Mouse (Mus musculus): ENCODE measurements around the gene Sgta.

- TF ChIP-seq POLR2A (IDR thresholded peaks at IDR 0.05; ENCODE audit: low read depth, low read length), result peak; percentile 34; the same call in 1 of the 2 replicates
- TF ChIP-seq CTCF (IDR thresholded peaks at IDR 0.05; ENCODE audit: extremely low read depth, insufficient read length, insufficient replicate concordance, low read depth, low read length), result no peak
These were observed 9.9 kb upstream of the Sgta start, which contains the start of gene Thop1 for GRCm38 (mm10) chr10:81069836-81070235.

Data from small intestine, adult 2 months (tissue).